In the genomic region with DNA sequence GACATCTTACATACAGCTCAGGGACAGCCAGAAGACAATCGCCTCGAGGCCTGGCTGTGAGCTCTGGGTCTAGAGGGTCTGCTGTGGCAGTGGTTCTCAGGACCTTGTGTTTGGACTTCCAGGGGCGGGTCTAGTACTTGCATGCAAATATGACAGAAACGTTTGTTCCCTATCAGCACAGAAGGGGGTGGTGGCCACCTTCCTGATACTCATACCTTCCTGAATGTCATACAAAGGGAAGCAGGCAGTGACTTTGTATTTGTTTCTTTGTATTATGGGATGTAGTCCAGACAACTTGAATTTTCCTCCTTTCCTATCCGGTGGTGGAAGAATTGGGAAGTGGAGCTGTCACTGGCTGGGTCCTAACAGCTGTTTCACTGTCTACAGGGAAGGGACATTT, we compare ENCODE assay signal across 19 mouse cellular contexts. TPM values are rescaled to one million over a fixed set of nuclear protein-coding genes. Genes with fewer than 3 reads are reported as not detected.
DNase-seq lines count a peak whose midpoint lies in the region; ATAC-seq and TF ChIP-seq lines count a peak whose summit lies in the region.
"Had no signal": no experiment of that assay in that cellular context is flagged by ENCODE, and none has a peak within 500 bp of the region (broad histone marks: within the 10 kb centered on the region; RNA-seq: fewer than 3 reads in every experiment).

No protein-coding gene starts in this region.

- H3K36me3 ChIP-seq in heart, postnatal 0 days (replicated peaks; ENCODE audit: control insufficient read depth, insufficient read depth, low read length), result no peaks in the 10 kb centered on the region
- H3K36me3 ChIP-seq in stomach, embryonic 16.5 days (ENCODE audit: control insufficient read depth, insufficient read depth, low read length), result no peaks in the 10 kb centered on the region
- H3K36me3 ChIP-seq in forebrain, embryonic 12.5 days (replicated peaks), result no peaks in the 10 kb centered on the region
- H3K36me3 ChIP-seq: G1E; hindbrain, embryonic 10.5 days; limb, embryonic 13.5 days had no signal

- H3K4me1 ChIP-seq in heart, postnatal 0 days (ENCODE audit: control insufficient read depth, insufficient read depth), result peaks cover 32% of the 10 kb centered on the region; the same call in 1 of the 2 replicates
- H3K4me1 ChIP-seq in lung, adult 2 months (ENCODE audit: control insufficient read depth, insufficient read depth, low read length), result peaks cover 10% of the 10 kb centered on the region
- H3K4me1 ChIP-seq in stomach, embryonic 16.5 days (ENCODE audit: control insufficient read depth, insufficient read depth, low read length), result peaks cover 49% of the 10 kb centered on the region
- 0 out of 2 replicates have a peak, but pooled peaks cover 5% of the 10 kb centered on the region for H3K4me1 ChIP-seq in forebrain, embryonic 12.5 days
- H3K4me1 ChIP-seq: forebrain, embryonic 13.5 days had no signal

- peak overlapping the region; percentile 66 for H3K27ac ChIP-seq in heart, postnatal 0 days (ENCODE audit: low read depth)
- H3K27ac ChIP-seq in stomach, embryonic 16.5 days (ENCODE audit: low read length), result peak overlapping the region; percentile 25
- H3K27ac ChIP-seq in forebrain, embryonic 12.5 days, result no peak overlapping the region
- H3K27ac ChIP-seq: forebrain, embryonic 13.5 days; hindbrain, embryonic 10.5 days; layer of hippocampus, adult 2 months; limb, embryonic 13.5 days had no signal

- no peak for TF ChIP-seq EP300 in heart, postnatal 0 days (IDR thresholded peaks at IDR 0.05; ENCODE audit: low read depth)

- H3K9me3 ChIP-seq in heart, postnatal 0 days (replicated peaks; ENCODE audit: control insufficient read depth, low read length), result no peaks in the 10 kb centered on the region
- no peaks in the 10 kb centered on the region for H3K9me3 ChIP-seq in stomach, embryonic 16.5 days (replicated peaks; ENCODE audit: control insufficient read depth, low read length)
- H3K9me3 ChIP-seq in forebrain, embryonic 12.5 days, result no peaks in the 10 kb centered on the region
- H3K9me3 ChIP-seq: forebrain, embryonic 13.5 days; hindbrain, embryonic 10.5 days; limb, embryonic 13.5 days had no signal

- no peak for TF ChIP-seq POLR2A in lung, adult 2 months (IDR thresholded peaks at IDR 0.05; ENCODE audit: borderline replicate concordance, extremely low read depth, low read depth, low read length)

- TF ChIP-seq CTCF in heart, postnatal 0 days (IDR thresholded peaks at IDR 0.05; ENCODE audit: low read depth), result no peak
- TF ChIP-seq CTCF in lung, adult 2 months (IDR thresholded peaks at IDR 0.05; ENCODE audit: insufficient read depth, low read length), result no peak

- 49% methylated on average over 5 of the region's 5 CpGs for WGBS in heart, postnatal 0 days
- 26% methylated on average over 5 of the region's 5 CpGs for WGBS in lung, adult 2 months
- WGBS in stomach, embryonic 16.5 days, result 44% methylated on average over 5 of the region's 5 CpGs
- 68% methylated on average over 5 of the region's 5 CpGs for WGBS in forebrain, embryonic 12.5 days

- intact Hi-C loops in heart, postnatal 10 days (cut with DNase I), result no loop called here

- no peak overlapping the region for H3K4me2 ChIP-seq in heart, postnatal 0 days (ENCODE audit: low read depth, low read length)
- no peak overlapping the region for H3K4me2 ChIP-seq in stomach, embryonic 16.5 days (ENCODE audit: low read depth, low read length)
- no peak overlapping the region for H3K4me2 ChIP-seq in forebrain, embryonic 12.5 days
- H3K4me2 ChIP-seq: forebrain, embryonic 13.5 days; limb, embryonic 13.5 days; midbrain, embryonic 11.5 days had no signal

- H3K4me3 ChIP-seq in heart, postnatal 0 days (ENCODE audit: low read depth, low read length), result no peak overlapping the region
- H3K4me3 ChIP-seq in lung, adult 2 months (replicated peaks; ENCODE audit: extremely low read depth, low read depth, low read length), result no peak overlapping the region
- no peak overlapping the region for H3K4me3 ChIP-seq in stomach, embryonic 16.5 days (replicated peaks; ENCODE audit: low read length)
- no peak overlapping the region for H3K4me3 ChIP-seq in forebrain, embryonic 12.5 days (replicated peaks)
- H3K4me3 ChIP-seq: forebrain, embryonic 13.5 days; hindbrain, embryonic 10.5 days; layer of hippocampus, adult 2 months; limb, embryonic 13.5 days; myocyte had no signal

- ATAC-seq in heart, postnatal 0 days (ENCODE audit: insufficient read depth, low read depth), result peak; percentile 46; the same call in 1 of the 2 replicates
- ATAC-seq in stomach, embryonic 16.5 days (ENCODE audit: insufficient read depth, low FRiP score), result no peak
- no peak for ATAC-seq in forebrain, embryonic 12.5 days (ENCODE audit: low FRiP score)
- ATAC-seq: forebrain, embryonic 13.5 days; liver, postnatal 0 days had no signal

- no peaks in the 10 kb centered on the region for H3K27me3 ChIP-seq in heart, postnatal 0 days (ENCODE audit: control insufficient read depth, insufficient read depth, low read length)
- no peaks in the 10 kb centered on the region for H3K27me3 ChIP-seq in stomach, embryonic 16.5 days (ENCODE audit: control insufficient read depth, insufficient read depth, low read length)
- H3K27me3 ChIP-seq in forebrain, embryonic 12.5 days, result no peaks in the 10 kb centered on the region; the same call in 1 of the 2 replicates
- H3K27me3 ChIP-seq: limb, embryonic 13.5 days had no signal

- DNase-seq in heart, postnatal 0 days (ENCODE audit: low spot score), result peak; percentile 64
- DNase-seq in heart, postnatal 10 days, result no peak
- DNase-seq in lung, adult 18-20 months, result peak; percentile 20 to 53
- DNase-seq in lung, adult 2 months, result no peak
- peak; percentile 23 for DNase-seq in lung, postnatal 14 days
- DNase-seq in cerebellum, adult 8-10 months, result no peak
- DNase-seq: adrenal gland, adult 2 months; cerebellum, adult 11-12 months; liver, postnatal 0 days; thymus, adult 2 months had no signal

- no peak overlapping the region for H3K9ac ChIP-seq in heart, postnatal 0 days (replicated peaks; ENCODE audit: low read depth, low read length)
- H3K9ac ChIP-seq in stomach, embryonic 16.5 days (ENCODE audit: low read length), result no peak overlapping the region
- H3K9ac ChIP-seq in forebrain, embryonic 12.5 days, result no peak overlapping the region
- H3K9ac ChIP-seq: forebrain, embryonic 13.5 days; limb, embryonic 13.5 days; liver, postnatal 0 days had no signal

RNA-seq across cellular contexts. Expression of gene Ptpn14, which starts 36.2 kb away (rescaled TPM):
- 23.5 and 24.5 TPM in 2 replicates for total RNA-seq in heart, postnatal 0 days (2014; rRNA removed; ENCODE audit: low replicate concordance)
- 4.2 TPM in 2 replicates for polyA plus RNA-seq in heart, postnatal 0 days (2015; fragmentation: Nextera tagmentation; extraction: Ambion mirVana)
- 10 to 100 TPM; 34.4 to 35.2 TPM for total RNA-seq in heart, postnatal 10 days (2021)
- polyA plus RNA-seq in lung, adult 2 months (2012; rRNA removed), result 18.9 and 19.7 TPM in 2 replicates
- 8.4 and 8.7 TPM in 2 replicates for polyA plus RNA-seq in stomach, embryonic 16.5 days (2015; fragmentation: Nextera tagmentation; extraction: Ambion mirVana)
- polyA plus RNA-seq in forebrain, embryonic 12.5 days (2016; fragmentation: Nextera tagmentation; extraction: Ambion mirVana), result 2.8 and 3.3 TPM in 2 replicates
- polyA plus RNA-seq: G1E had no signal

Comparison
In these comparisons a context has a peak if more than half of its experiments do, and no peak if none do; other contexts are left out.
1. DNase-seq: peak in heart, postnatal 0 days (single experiment), lung, adult 18-20 months (2 of 2) and lung, postnatal 14 days (single experiment); none in heart, postnatal 10 days (0 of 2), lung, adult 2 months (single experiment) and cerebellum, adult 8-10 months (single experiment).